Mouse (Mus musculus): ENCODE data around the gene Scrn1.

- TF ChIP-seq CTCF (IDR thresholded peaks at IDR 0.05; ENCODE audit: control insufficient read depth, insufficient read depth, insufficient replicate concordance, low read depth, low read length) = no peak
- TF ChIP-seq POLR2A (IDR thresholded peaks at IDR 0.05; ENCODE audit: control insufficient read depth, low read depth, low read length) = no peak
Observed at GRCm38 (mm10) chr6:54597711-54598110, 31.4 kb upstream of the Scrn1 start.

All from testis, adult 2 months (tissue).